ENCODE assay signal across 26 mouse cellular contexts in the genomic region with DNA sequence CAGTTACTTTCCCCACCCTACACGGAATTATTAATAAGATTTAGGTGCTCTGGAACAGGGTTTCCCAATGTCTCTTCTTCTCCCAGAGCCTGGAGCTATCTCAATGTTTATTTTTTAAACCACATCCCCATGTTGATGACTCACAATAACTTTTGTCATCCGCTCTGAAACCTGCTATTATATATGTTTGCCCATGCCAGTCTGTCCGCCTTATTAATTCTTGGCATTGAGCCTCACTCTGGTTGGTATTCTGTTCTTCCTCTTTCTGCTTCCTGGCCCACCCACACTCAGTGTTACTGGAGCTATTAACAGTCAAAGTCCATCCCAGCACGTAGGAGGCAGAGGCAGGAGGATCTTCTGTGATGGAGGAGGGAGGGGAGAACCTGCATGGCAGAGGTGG. TPM values are rescaled to one million over a fixed set of nuclear protein-coding genes. Genes with fewer than 3 reads are reported as not detected.
DNase-seq lines count a peak whose midpoint lies in the region; ATAC-seq and TF ChIP-seq lines count a peak whose summit lies in the region.
"Had no signal": no experiment of that assay in that cellular context is flagged by ENCODE, and none has a peak within 500 bp of the region (broad histone marks: within the 10 kb centered on the region; RNA-seq: fewer than 3 reads in every experiment).

No protein-coding gene starts in this region.

- no peak for TF ChIP-seq CTCF in C2C12 (IDR thresholded peaks at IDR 0.05; ENCODE audit: control insufficient read depth, insufficient read depth, insufficient read length)

- no peak overlapping the region for H3K4me3 ChIP-seq in C2C12 (ENCODE audit: insufficient read depth, poor library complexity, severe bottlenecking)
- no peak overlapping the region for H3K4me3 ChIP-seq in embryonic facial prominence, embryonic 10.5 days
- H3K4me3 ChIP-seq: embryonic facial prominence, embryonic 12.5 days; erythroblast, embryonic 14.5 days; hindbrain, embryonic 13.5 days; kidney, embryonic 15.5 days; limb, embryonic 10.5 days; midbrain, embryonic 10.5 days; neural tube, embryonic 12.5 days had no signal

- no peak overlapping the region for H3K27ac ChIP-seq in embryonic facial prominence, embryonic 10.5 days (replicated peaks)
- H3K27ac ChIP-seq: embryonic facial prominence, embryonic 12.5 days; hindbrain, embryonic 13.5 days; kidney, embryonic 15.5 days; limb, embryonic 10.5 days; midbrain, embryonic 10.5 days; neural tube, embryonic 12.5 days had no signal

- H3K79me2 ChIP-seq in C2C12 (ENCODE audit: control insufficient read depth, insufficient read depth), result no peaks in the 10 kb centered on the region

- DNase-seq in cerebellum, adult 9-10 months, result peak; percentile 27
- no peak for DNase-seq in cerebellum, postnatal 4 days (ENCODE audit: low spot score in 2 of 2)
- DNase-seq in brain, adult 2 months (ENCODE audit: low read depth, low spot score), result peak; percentile 29
- DNase-seq in natural killer cell, adult 2 months (ENCODE audit: low spot score in 2 of 2), result no peak
- DNase-seq in embryo, embryonic 11 days, result no peak
- DNase-seq in embryonic facial prominence, embryonic 10.5 days (ENCODE audit: low spot score), result no peak
- DNase-seq: B cell, adult 2 months; cerebellum, postnatal 36 days; gastrocnemius, postnatal 36 days; heart, postnatal 10 days; kidney, postnatal 4 days; lung, postnatal 14 days; right cerebral cortex, adult 18-20 months; thymus, postnatal 36 days had no signal

- H3K79me3 ChIP-seq in C2C12 (ENCODE audit: low read depth), result no peaks in the 10 kb centered on the region

- WGBS in embryonic facial prominence, embryonic 10.5 days, result 81% methylated on average over 4 of the region's 4 CpGs

- H3K4me1 ChIP-seq in embryonic facial prominence, embryonic 10.5 days, result peaks cover 15% of the 10 kb centered on the region

- H3ac ChIP-seq in C2C12 (ENCODE audit: control insufficient read depth, insufficient read length, low read depth), result no peak overlapping the region

- no peaks in the 10 kb centered on the region for H3K9me3 ChIP-seq in embryonic facial prominence, embryonic 10.5 days
- H3K9me3 ChIP-seq: embryonic facial prominence, embryonic 12.5 days; hindbrain, embryonic 13.5 days; kidney, embryonic 15.5 days; limb, embryonic 10.5 days; midbrain, embryonic 10.5 days; neural tube, embryonic 12.5 days had no signal

- 0 out of 2 replicates have a peak, but pooled peaks have one; percentile 27 for ATAC-seq in megakaryocyte progenitor cell, adult 5-6 weeks (replicated peaks; ENCODE audit: poor library complexity)
- ATAC-seq: forebrain, embryonic 14.5 days; intestine, postnatal 0 days had no signal

- H3K27me3 ChIP-seq in C2C12 (ENCODE audit: control insufficient read depth, insufficient read depth, insufficient read length), result no peaks in the 10 kb centered on the region
- H3K27me3 ChIP-seq in embryonic facial prominence, embryonic 10.5 days (replicated peaks; ENCODE audit: low read depth, poor library complexity, severe bottlenecking), result peaks cover 10% of the 10 kb centered on the region; the same call in 1 of the 2 replicates
- H3K27me3 ChIP-seq: embryonic facial prominence, embryonic 12.5 days; kidney, embryonic 15.5 days had no signal

- no peaks in the 10 kb centered on the region for H3K36me3 ChIP-seq in C2C12 (ENCODE audit: control insufficient read depth, insufficient read depth)
- H3K36me3 ChIP-seq in embryonic facial prominence, embryonic 10.5 days (replicated peaks), result 0 out of 2 replicates have a peak, but pooled peaks cover 10% of the 10 kb centered on the region
- H3K36me3 ChIP-seq: embryonic facial prominence, embryonic 12.5 days; hindbrain, embryonic 13.5 days; kidney, embryonic 15.5 days; limb, embryonic 10.5 days; midbrain, embryonic 10.5 days; neural tube, embryonic 12.5 days had no signal

TF ChIP-seq in C2C12, 6 proteins besides CTCF, POLR2A, EP300 and RAD21:
- TF ChIP-seq USF1 (IDR thresholded peaks at IDR 0.05; ENCODE audit: low read depth) (no peak), FOSL1 (IDR thresholded peaks at IDR 0.05; ENCODE audit: insufficient read depth, low read length, poor library complexity, severe bottlenecking) (peak; percentile 32), MAX (IDR thresholded peaks at IDR 0.05) (no peak), CEBPB (IDR thresholded peaks at IDR 0.05; ENCODE audit: low read depth) (peak; percentile 47), MYOG (IDR thresholded peaks at IDR 0.05; ENCODE audit: control insufficient read depth, extremely low read depth, insufficient read length) (no peak), MYOD1 (IDR thresholded peaks at IDR 0.05; ENCODE audit: control insufficient read depth, insufficient read length, low read depth) (no peak)

RNA-seq across cellular contexts. Expression of a gene that starts 1.4 kb away (rescaled TPM):
- polyA plus RNA-seq in C2C12 (2012; fragmentation: generic; extraction: Trizol), result 5.6 TPM
- 11.8 and 12.4 TPM in 2 replicates for total RNA-seq in megakaryocyte progenitor cell, adult 5-6 weeks (2015)
- total RNA-seq in megakaryocyte progenitor cell, adult 5-6 weeks (2017), result 5.5 and 13.3 TPM in 2 replicates
- polyA plus RNA-seq in embryonic facial prominence, embryonic 10.5 days (2016; fragmentation: Nextera tagmentation; extraction: Ambion mirVana), result 27.0 and 28.3 TPM in 2 replicates

RNA-seq across cellular contexts. Expression of a gene that starts 18.6 kb away (rescaled TPM):
- polyA plus RNA-seq in C2C12 (2012; fragmentation: generic; extraction: Trizol), result not detected
- total RNA-seq in megakaryocyte progenitor cell, adult 5-6 weeks (2015), result 0.59 and 0.77 TPM in 2 replicates
- 2.0 and 4.2 TPM in 2 replicates for total RNA-seq in megakaryocyte progenitor cell, adult 5-6 weeks (2017)
- polyA plus RNA-seq in embryonic facial prominence, embryonic 10.5 days (2016; fragmentation: Nextera tagmentation; extraction: Ambion mirVana), result 17.0 and 19.7 TPM in 2 replicates
- total RNA-seq: layer of hippocampus, postnatal 10 days had no signal
- polyA plus RNA-seq: erythroblast, embryonic 14.5 days had no signal

RNA-seq across cellular contexts. Expression of a gene that starts 36.3 kb away (rescaled TPM):
- polyA plus RNA-seq in C2C12 (2012; fragmentation: generic; extraction: Trizol), result 19.8 TPM
- 49.4 and 51.4 TPM in 2 replicates for total RNA-seq in megakaryocyte progenitor cell, adult 5-6 weeks (2015)
- 119 and 166 TPM in 2 replicates for total RNA-seq in megakaryocyte progenitor cell, adult 5-6 weeks (2017)
- 103 and 106 TPM in 2 replicates for polyA plus RNA-seq in embryonic facial prominence, embryonic 10.5 days (2016; fragmentation: Nextera tagmentation; extraction: Ambion mirVana)

Comparison
In these comparisons a context has a peak if more than half of its experiments do, and no peak if none do; other contexts are left out.
1. DNase-seq: peak in cerebellum, adult 9-10 months (single experiment) and brain, adult 2 months (single experiment); none in cerebellum, postnatal 4 days (0 of 2), natural killer cell, adult 2 months (0 of 2), embryo, embryonic 11 days (single experiment) and embryonic facial prominence, embryonic 10.5 days (single experiment).
2. RNA of a gene that starts 18.6 kb away (polyA plus RNA-seq): 17.0 to 19.7 TPM in embryonic facial prominence, embryonic 10.5 days; not detected in C2C12 (single experiment); every median in the first group is over 10 times any median in the second.